Mouse (Mus musculus) G1E (cell line): Measurements from ENCODE around the gene Casq1. TPM values are rescaled to one million over a fixed set of nuclear protein-coding genes. Genes with fewer than 3 reads are reported as not detected.

Source experiments
- ATAC-seq: 2 replicates; pipeline ENCODE4 v1.8.0; 2016; ENCODE audit warnings: mild to moderate bottlenecking; ENCODE audit not compliant: insufficient number of reproducible peaks, poor library complexity, low FRiP score, severe bottlenecking; ENCODE audit errors: extremely low read depth
- DNase-seq: peaks from one replicate; pipeline ENCODE4 v3.0.0; 2012; ENCODE audit warnings: low spot score
- H3K27me3 ChIP-seq: 2 replicates; pipeline ENCODE4 v1.6.1; 2012; ENCODE audit warnings: mild to moderate bottlenecking, low read length, inconsistent platforms; ENCODE audit not compliant: insufficient read depth
- H3K36me3 ChIP-seq: replicated peaks from 2 replicates; pipeline ENCODE3; 2012; ENCODE audit warnings: mild to moderate bottlenecking, inconsistent platforms
- H3K4me1 ChIP-seq: 2 replicates; pipeline ENCODE4 v1.6.1; 2012; ENCODE audit warnings: low read depth, low read length, inconsistent platforms, mixed read lengths; ENCODE audit not compliant: insufficient read depth
- H3K4me3 ChIP-seq: 2 replicates; pipeline ENCODE4 v1.5.1; 2012; ENCODE audit warnings: low read depth, mild to moderate bottlenecking, inconsistent platforms, low read length, moderate library complexity, mixed read lengths
- H3K9me3 ChIP-seq: replicated peaks from 2 replicates; pipeline ENCODE4 v1.6.1; 2012; ENCODE audit warnings: inconsistent platforms
- CTCF ChIP-seq: IDR thresholded peaks from 2 replicates; pipeline ENCODE4 v1.5.1; 2012; ENCODE audit warnings: low read depth, low read length, inconsistent platforms, mixed read lengths
- GATA1 ChIP-seq: IDR thresholded peaks from 2 replicates; pipeline ENCODE4 v1.6.1; 2012; ENCODE audit warnings: borderline replicate concordance, low read length, inconsistent platforms, mixed read lengths
- GATA2 ChIP-seq: IDR thresholded peaks from 2 replicates; pipeline ENCODE4 v1.6.1; 2012; ENCODE audit warnings: low read depth, low read length, inconsistent platforms, borderline replicate concordance
- POLR2AphosphoS5 ChIP-seq: IDR thresholded peaks from 2 replicates; pipeline ENCODE4 v1.6.1; 2012; ENCODE audit warnings: low read depth, low read length, inconsistent platforms; ENCODE audit not compliant: insufficient replicate concordance
- TAL1 ChIP-seq: conservative IDR thresholded peaks from 2 replicates; pipeline ENCODE4 v1.6.1; 2012; ENCODE audit warnings: low read depth, low read length, inconsistent platforms, mixed read lengths
- polyA plus RNA-seq: library from polyadenylated mRNA; stranded (reverse); fragments of >175 nt; gene quantifications from 2 replicates; pipeline ENCODE4 v1.2.3, GENCODE M21; 2012
- total RNA-seq, 2 experiments: library from RNA; stranded (forward) in 1 of 2; stranded (reverse) in 1 of 2; fragments of 200-1000 nt in 1 of 2; fragments of >200 nt in 1 of 2; fragmentation: Nextera tagmentation in 1 of 2; gene quantifications; 2 replicates each; pipeline ENCODE4 v1.2.3; 2014 to 2017

The Casq1 gene
- total and polyA plus RNA-seq, 3 experiments: not detected

- no peak for ATAC-seq
- no peak for DNase-seq
- Histone ChIP-seq H3K27me3 (no peaks in the 10 kb centered on the region), H3K9me3 (no peaks in the 10 kb centered on the region), H3K36me3 (peaks cover 79% of the 10 kb centered on the region), H3K4me3 (no peak overlapping the region), H3K4me1 (peaks cover 4% of the 10 kb centered on the region)
- no peak for TF ChIP-seq TAL1
- TF ChIP-seq GATA1: no peak
- no peak for TF ChIP-seq POLR2AphosphoS5
- TF ChIP-seq CTCF: no peak
- TF ChIP-seq GATA2: no peak
These were observed 35.8 kb downstream of the Casq1 start for GRCm38 (mm10) chr1:172183915-172184314.

DNA sequence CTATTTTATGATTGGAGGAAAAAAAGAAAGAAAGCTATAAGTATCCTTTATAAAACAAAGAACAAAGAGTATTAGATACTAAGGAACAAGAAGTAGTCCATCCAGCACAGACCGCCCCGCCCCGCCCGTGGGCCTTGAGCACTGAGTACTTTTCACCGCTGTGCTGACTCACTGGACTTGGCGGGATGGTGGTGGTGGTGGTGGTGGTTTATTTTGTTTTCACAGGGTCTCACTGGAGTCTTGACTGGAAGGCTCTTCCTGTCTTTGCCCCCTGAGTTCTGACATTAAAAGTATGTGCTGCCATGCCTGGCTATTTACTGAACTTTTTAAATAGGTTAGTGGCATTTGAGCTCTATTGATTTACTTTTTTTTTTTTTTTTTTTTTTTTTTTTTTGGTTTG is 36.6 kb downstream of the Casq1 start:
- ATAC-seq (peak; percentile 85), DNase-seq (peak; percentile 75)
- Histone ChIP-seq H3K4me3 (no peak overlapping the region), H3K36me3 (peaks cover 77% of the 10 kb centered on the region), H3K27me3 (no peaks in the 10 kb centered on the region), H3K9me3 (no peaks in the 10 kb centered on the region), H3K4me1 (peaks cover 4% of the 10 kb centered on the region)
- TF ChIP-seq POLR2AphosphoS5: no peak
- TF ChIP-seq TAL1: no peak
- TF ChIP-seq GATA1: no peak
- no peak for TF ChIP-seq GATA2
- TF ChIP-seq CTCF: no peak

DNA sequence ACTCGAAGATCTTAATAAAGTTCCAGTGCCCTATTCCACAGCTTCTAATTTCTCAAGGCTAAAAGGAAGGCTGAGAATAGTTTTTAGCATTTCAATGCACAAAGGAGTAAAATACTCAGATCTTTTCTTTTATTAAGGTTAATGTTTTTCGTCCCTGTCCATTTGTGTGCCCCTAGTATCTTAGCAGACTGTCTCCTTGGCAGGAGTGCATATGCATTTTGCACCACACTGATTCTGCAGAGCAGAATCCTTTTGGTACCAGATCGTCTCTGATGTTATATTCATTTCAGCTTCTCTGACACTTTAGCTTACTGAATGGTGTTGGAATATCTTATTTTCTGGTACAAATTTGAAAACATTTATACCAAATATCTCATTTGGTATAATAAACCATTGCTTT is 37.9 kb downstream of the Casq1 start:
- Histone ChIP-seq H3K9me3 (no peaks in the 10 kb centered on the region), H3K4me3 (no peak overlapping the region), H3K4me1 (peaks cover 4% of the 10 kb centered on the region), H3K36me3 (peaks cover 75% of the 10 kb centered on the region), H3K27me3 (no peaks in the 10 kb centered on the region)
- DNase-seq (no peak), ATAC-seq (no peak)
- TF ChIP-seq POLR2AphosphoS5 (no peak), GATA1 (no peak), TAL1 (no peak), CTCF (no peak), GATA2 (no peak)

DNA sequence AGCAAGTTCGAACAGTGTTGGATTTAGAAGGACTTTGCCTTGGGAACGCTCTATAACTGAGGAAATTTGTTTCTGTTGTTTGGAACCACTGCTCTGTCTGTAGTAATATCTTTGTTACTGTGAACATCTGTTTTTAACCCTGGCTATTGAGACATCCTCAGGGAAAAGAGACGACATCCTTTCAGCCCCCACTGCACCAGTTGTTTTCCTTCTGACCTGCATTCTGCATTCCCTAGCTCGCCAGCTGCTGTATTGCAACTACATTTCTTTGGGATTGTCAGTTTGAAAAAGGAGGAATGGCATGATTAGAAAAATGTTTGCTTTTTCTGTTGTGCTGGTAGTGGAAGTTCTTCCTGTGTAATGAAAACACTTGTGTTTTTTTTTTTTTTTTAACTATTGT is 38.8 kb downstream of the Casq1 start:
- peaks cover 4% of the 10 kb centered on the region for H3K4me1 ChIP-seq
- H3K36me3 ChIP-seq: peaks cover 72% of the 10 kb centered on the region
- TF ChIP-seq POLR2AphosphoS5: no peak
- TF ChIP-seq GATA1: no peak
- no peak for TF ChIP-seq GATA2
- no peak for TF ChIP-seq CTCF
- TF ChIP-seq TAL1: no peak
- H3K9me3 ChIP-seq: no peaks in the 10 kb centered on the region
- H3K27me3 ChIP-seq: no peaks in the 10 kb centered on the region
- DNase-seq (no peak), ATAC-seq (no peak)
- no peak overlapping the region for H3K4me3 ChIP-seq

- Histone ChIP-seq H3K36me3 (peaks cover 73% of the 10 kb centered on the region), H3K27me3 (no peaks in the 10 kb centered on the region), H3K9me3 (no peaks in the 10 kb centered on the region), H3K4me3 (no peak overlapping the region), H3K4me1 (peaks cover 4% of the 10 kb centered on the region)
- no peak for DNase-seq
- TF ChIP-seq POLR2AphosphoS5 (no peak), GATA1 (no peak), TAL1 (no peak), GATA2 (no peak), CTCF (no peak)
- ATAC-seq: no peak
These were observed 40.6 kb downstream of the Casq1 start for GRCm38 (mm10) chr1:172179102-172179501.

GRCm38 (mm10) chr1:172177791-172178190 is 41.9 kb downstream of the Casq1 start:
- ATAC-seq: no peak

GRCm38 (mm10) chr1:172173181-172173580 is 46.5 kb downstream of the Casq1 start:
- H3K36me3 ChIP-seq: peaks cover 90% of the 10 kb centered on the region
- no peaks in the 10 kb centered on the region for H3K9me3 ChIP-seq
- TF ChIP-seq TAL1 (no peak), POLR2AphosphoS5 (no peak), CTCF (no peak), GATA2 (no peak), GATA1 (no peak)

More at GRCm38 (mm10) chr1:172177791-172178190, 41.9 kb downstream of the Casq1 start:
- Histone ChIP-seq H3K36me3 (peaks cover 83% of the 10 kb centered on the region), H3K9me3 (no peaks in the 10 kb centered on the region), H3K27me3 (no peaks in the 10 kb centered on the region), H3K4me3 (no peak overlapping the region), H3K4me1 (peaks cover 3% of the 10 kb centered on the region)
- TF ChIP-seq GATA2 (no peak), GATA1 (no peak), TAL1 (no peak), CTCF (no peak), POLR2AphosphoS5 (no peak)
- no peak for DNase-seq

More at GRCm38 (mm10) chr1:172173181-172173580, 46.5 kb downstream of the Casq1 start:
- no peaks in the 10 kb centered on the region for H3K4me1 ChIP-seq
- no peak for DNase-seq
- no peak for ATAC-seq
- H3K4me3 ChIP-seq: no peak overlapping the region
- H3K27me3 ChIP-seq: no peaks in the 10 kb centered on the region
